Mouse (Mus musculus): ENCODE results near the gene Itgb6. TPM values are rescaled to one million over a fixed set of nuclear protein-coding genes. Genes with fewer than 3 reads are reported as not detected.

Itgb6 gene
- total RNA-seq, 2 experiments from 2014 or later, result 0.14 TPM; not detected in 1

GRCm38 (mm10) chr2:60688944-60689615, 33.4 kb downstream of the Itgb6 start:
- peak in 1 of 2 experiments; percentile 33 for DNase-seq (ENCODE audit: extremely low spot score in 1 of 2, low spot score in 2 of 2)
- intact Hi-C loops (cut with DNase I), result no loop called here

DNA sequence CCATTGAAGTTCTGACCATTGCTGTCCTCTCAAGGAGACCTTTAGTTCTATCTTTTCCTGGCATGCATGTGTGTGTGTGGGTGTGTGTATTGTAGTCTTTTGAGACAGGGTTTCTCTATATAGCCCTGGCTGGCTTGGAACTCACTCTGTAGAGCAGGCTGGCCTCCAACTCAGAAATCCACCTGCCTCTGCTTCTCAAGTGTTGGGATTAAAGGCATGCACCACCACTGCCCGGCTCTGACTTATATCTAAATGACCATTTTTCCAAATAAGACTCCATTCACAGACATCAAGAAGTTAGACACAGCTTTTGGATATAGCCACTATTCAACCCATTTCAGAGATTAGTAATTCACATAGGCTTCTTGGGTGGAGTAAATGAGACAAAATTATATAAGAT, 34.3 kb downstream of the Itgb6 start:
- no peak for DNase-seq (ENCODE audit: extremely low spot score in 1 of 2, low spot score in 2 of 2)
- intact Hi-C loops (cut with DNase I), result no loop called here

DNA sequence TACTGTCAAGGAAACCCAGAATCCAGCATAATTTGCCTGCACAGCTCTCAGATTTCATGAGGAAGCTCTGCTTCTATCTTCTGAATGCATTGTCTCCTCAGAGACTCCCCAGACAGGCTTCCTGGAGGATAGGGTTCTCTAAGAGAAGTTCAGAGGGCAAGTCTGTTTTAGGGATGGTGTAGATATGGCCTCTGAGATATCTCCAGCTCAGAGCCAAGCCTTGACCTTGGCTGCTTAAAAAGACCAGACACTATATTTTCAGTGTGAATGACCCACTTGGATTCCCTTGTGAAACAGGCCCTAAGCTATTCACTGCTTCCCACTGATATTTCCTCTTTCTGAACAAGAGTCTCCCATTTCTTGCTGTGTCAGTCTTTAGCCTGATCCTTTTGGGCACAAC, 36.5 kb downstream of the Itgb6 start:
- intact Hi-C loops (cut with DNase I), result no loop called here
- DNase-seq (ENCODE audit: extremely low spot score in 1 of 2, low spot score in 2 of 2), result no peak

- intact Hi-C loops (cut with DNase I), result no loop called here
- no peak for DNase-seq (ENCODE audit: extremely low spot score in 1 of 2, low spot score in 2 of 2)
These were observed 38.3 kb downstream of the Itgb6 start for GRCm38 (mm10) chr2:60684168-60684567.

DNA sequence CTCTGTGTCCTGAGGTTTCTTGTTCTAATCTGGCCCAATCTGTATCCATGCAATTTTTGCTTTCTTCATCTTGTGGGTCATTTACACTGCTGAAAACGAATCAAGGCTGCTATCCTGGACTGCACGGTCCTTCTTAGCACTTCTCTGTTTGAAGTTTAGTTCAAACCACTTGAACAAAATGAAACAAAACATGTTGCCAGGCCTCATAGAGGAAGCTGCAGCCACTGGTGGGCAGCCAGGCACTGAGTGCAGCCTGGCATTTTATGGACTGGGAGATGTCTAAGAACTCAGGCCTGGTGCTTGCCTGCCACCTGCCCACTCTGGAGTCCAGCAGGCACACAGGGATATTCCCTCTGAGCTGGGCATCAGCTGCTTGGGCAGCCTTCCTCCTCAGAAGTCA, 39.9 kb downstream of the Itgb6 start:
- intact Hi-C loops (cut with DNase I), result no loop called here

GRCm38 (mm10) chr2:60674413-60674812, 48.0 kb downstream of the Itgb6 start:
- intact Hi-C loops (cut with DNase I), result no loop called here
- DNase-seq (ENCODE audit: extremely low spot score in 1 of 2, low spot score in 2 of 2), result no peak

More for the DNA sequence above, 39.9 kb downstream of the Itgb6 start:
- DNase-seq (ENCODE audit: extremely low spot score in 1 of 2, low spot score in 2 of 2), result no peak

DNA sequence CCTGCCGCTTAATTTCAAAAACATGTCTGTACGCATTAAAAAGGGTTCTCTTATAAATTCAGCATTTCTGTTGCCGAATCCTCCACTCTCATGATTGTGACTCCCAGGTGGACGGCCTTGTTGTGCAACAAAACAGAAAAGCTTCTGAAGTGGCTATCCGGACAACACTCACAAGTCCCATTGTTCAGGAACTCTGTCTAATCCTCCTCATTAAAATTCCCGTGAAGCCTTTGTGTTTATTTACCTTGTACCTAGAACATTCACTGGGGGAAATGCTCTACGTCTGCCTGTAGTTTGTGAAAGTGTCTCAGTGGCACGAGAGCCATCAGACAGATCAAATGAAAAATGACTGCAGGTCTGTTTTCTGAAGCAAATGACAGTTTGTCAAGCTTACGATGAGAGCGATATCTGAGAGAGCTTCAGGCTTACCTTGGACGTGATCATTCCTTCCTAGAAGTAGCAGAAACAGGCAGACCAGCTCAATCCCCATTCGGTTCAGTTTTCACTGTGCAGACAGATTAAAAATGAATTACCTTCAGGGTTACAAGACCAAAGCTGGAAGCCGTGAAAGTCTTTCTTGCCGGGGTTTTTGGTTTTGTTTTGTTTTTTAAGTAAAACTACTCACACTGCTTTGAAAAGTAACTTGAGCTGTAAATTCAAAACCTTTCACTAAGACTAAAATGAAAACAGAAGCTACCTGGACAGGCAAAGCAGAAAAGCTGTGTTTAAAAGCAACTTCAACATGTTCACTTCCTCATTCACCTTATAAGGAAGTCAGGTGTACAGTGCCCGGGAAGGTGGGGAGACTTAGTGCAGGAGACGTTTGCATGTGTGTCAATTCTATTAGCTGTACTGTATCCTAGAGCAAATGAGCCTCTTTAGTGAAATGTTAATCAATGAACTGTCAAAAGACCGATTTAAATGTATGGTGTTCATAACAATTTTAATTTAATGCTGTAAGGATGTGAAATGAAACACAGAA, 49.2 kb downstream of the Itgb6 start:
- intact Hi-C loops (cut with DNase I), result no loop called here
- no peak for DNase-seq (ENCODE audit: extremely low spot score in 1 of 2, low spot score in 2 of 2)

GRCm38 (mm10) chr2:60671215-60671614, 51.2 kb downstream of the Itgb6 start:
- intact Hi-C loops (cut with DNase I), result no loop called here
- no peak for DNase-seq (ENCODE audit: extremely low spot score in 1 of 2, low spot score in 2 of 2)

DNA sequence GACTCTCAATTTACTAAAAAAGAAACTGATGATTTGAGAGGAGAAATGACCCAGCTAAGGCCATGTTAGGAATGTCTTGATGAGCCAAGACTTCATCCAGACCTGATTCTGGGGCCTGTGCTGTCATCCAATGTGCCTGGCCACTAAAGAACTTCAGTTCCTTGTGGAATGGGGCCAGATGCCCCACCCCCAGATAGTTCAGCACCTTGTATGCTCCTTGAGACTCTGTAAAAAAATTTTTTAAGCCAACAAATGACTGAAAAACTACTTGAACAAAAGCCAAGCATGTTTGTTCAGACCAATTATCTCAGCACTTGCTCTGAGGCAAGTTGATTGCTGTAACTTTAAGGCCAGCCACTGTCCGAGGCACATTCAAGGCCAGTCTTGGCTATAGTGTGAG, 59.4 kb downstream of the Itgb6 start:
- intact Hi-C loops (cut with DNase I), result no loop called here
- no peak for DNase-seq (ENCODE audit: extremely low spot score in 1 of 2, low spot score in 2 of 2)

DNA sequence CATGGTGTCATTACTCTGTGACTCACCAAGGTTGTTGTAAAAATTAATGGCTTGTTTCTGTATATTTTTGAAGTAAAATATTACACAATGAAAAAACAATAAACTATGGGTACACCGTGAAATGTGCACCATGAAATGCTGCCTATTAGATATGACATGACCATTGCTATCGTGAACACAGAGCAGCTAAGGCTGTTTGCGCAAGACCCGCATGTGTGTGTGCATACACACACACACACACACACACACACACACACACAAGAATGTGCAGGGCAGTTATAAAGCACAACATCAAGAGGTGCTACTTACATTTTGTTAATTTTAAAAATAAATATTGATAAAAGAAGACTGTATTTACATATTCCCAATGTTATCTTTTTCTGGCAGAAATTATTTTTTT, 62.5 kb downstream of the Itgb6 start:
- no peak for DNase-seq (ENCODE audit: extremely low spot score in 1 of 2, low spot score in 2 of 2)
- intact Hi-C loops (cut with DNase I), result no loop called here

GRCm38 (mm10) chr2:60658992-60659391, 63.5 kb downstream of the Itgb6 start:
- DNase-seq (ENCODE audit: extremely low spot score in 1 of 2, low spot score in 2 of 2), result no peak
- intact Hi-C loops (cut with DNase I), result no loop called here

- no peak for DNase-seq (ENCODE audit: extremely low spot score in 1 of 2, low spot score in 2 of 2)
- intact Hi-C loops (cut with DNase I), result no loop called here
These were observed 67.6 kb downstream of the Itgb6 start for GRCm38 (mm10) chr2:60654828-60655227.

DNA sequence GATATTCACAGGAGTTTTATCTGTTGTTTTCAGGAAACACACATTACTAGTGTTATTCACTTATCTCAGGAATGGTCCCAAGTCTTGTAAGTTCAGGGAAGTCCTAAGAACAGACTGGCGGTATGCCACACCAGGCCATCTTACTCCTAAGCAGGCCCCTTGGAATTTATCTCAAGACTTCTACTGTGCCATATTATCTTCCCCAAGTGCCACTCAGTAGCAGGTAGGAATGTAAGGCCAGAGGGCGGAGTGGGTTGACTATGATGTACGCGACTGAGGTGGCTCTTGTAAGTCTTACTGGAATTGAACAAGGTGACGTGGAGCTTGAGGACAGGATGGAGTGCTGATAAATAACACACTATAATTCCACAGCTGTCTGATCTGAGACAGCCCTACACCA, 72.3 kb downstream of the Itgb6 start:
- intact Hi-C loops (cut with DNase I), result no loop called here
- no peak for DNase-seq (ENCODE audit: extremely low spot score in 1 of 2, low spot score in 2 of 2)

GRCm38 (mm10) chr2:60647650-60648049, 74.8 kb downstream of the Itgb6 start:
- intact Hi-C loops (cut with DNase I), result no loop called here
- DNase-seq (ENCODE audit: extremely low spot score in 1 of 2, low spot score in 2 of 2), result no peak

GRCm38 (mm10) chr2:60646583-60646982, 75.9 kb downstream of the Itgb6 start:
- no peak for DNase-seq (ENCODE audit: extremely low spot score in 1 of 2, low spot score in 2 of 2)
- intact Hi-C loops (cut with DNase I), result no loop called here

DNA sequence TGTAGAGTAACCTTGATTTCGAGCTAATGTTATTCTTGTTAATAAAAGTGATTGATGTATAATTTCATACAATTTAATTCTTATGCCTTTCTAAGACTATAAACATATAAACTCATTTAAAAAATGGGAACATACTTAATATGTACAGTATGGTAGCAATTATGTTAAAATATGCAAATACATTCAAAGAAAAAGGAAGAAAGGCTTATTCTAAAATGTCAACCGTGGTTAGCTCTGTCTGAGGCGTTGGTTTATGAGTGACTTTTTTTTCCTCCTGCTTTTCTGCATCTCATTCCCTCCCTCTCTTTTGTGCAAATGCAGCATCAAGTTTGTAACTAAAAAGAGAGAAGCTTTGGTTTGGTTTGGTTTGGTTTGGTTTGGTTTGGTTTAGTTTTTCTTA, 79.0 kb downstream of the Itgb6 start:
- DNase-seq (ENCODE audit: extremely low spot score in 1 of 2, low spot score in 2 of 2), result no peak
- intact Hi-C loops (cut with DNase I), result no loop called here

DNA sequence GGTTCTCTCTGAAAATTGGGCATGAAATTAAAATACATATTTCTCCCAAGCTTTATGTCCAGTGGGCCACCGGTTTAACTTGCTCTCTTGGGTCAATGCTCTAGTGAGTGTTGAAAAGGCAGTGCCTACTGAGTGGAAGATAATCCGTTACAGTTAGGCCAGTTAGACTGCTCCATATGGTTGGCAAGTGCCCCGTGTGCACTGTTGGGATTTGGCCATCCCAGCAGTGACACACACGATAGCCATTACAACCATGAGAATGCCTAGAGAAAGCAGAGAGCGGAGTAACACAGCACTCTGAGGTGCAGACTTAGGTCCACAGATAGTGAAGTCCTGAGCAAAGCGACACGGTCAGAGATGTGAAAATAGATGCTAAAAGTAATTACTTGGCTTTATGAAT, 79.8 kb downstream of the Itgb6 start:
- DNase-seq (ENCODE audit: extremely low spot score in 1 of 2, low spot score in 2 of 2), result no peak
- intact Hi-C loops (cut with DNase I), result no loop called here

DNA sequence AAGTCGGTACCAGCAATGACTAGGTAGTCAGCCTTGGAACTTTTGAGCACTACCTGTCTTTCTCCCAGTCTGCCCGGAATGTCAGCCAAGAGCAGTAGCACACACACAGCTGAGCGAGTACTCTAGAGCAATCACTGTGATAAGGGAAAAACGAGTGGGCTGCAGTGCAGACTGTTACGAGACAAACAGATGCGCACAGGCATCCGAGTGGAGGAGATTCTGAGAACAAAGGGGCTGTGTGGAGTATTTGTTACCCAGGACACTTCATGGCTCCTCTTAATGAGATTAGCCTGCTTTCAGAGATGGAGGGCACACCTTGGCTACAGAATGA, 82.1 kb downstream of the Itgb6 start:
- DNase-seq (ENCODE audit: extremely low spot score in 1 of 2, low spot score in 2 of 2), result no peak
- intact Hi-C loops (cut with DNase I), result no loop called here

DNA sequence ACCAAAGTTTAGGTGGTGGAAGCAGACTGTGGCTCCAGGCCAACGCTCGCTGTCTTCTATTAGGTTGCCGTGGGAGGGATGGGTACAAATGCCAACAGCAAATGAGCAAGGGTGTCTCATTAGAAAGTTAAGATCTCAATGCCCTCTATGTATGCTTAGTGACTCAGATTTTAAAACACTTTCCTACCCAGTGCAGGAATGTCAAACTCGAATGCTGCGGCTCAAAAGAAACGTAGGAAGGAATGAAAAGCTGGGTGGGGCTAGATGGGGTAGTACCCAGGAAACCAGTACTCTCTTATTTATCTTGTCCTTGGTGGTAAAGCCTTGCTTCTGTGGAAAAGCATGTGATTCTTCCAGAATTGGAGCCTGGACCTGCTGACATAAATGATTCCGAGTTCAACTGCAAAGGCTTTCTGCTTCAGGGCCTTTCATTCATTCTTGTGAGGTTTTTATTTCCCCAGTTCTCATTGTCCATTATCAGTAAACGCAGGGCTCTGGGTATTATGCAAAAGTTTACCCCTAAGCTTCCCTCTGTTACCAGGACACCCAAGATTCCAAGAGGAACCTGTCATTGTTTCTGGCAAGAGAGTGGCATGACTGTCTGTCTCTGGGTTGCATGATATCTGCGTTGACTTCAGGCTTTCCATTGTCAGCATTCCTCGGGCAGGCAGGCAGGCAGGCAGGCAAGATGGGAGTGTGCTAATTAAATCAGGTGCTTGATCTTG, 82.7 kb downstream of the Itgb6 start:
- intact Hi-C loops (cut with DNase I), result no loop called here
- DNase-seq (ENCODE audit: extremely low spot score in 1 of 2, low spot score in 2 of 2), result no peak
